Mouse (Mus musculus) limb, embryonic 15.5 days (tissue): ENCODE results near the gene Mrps35. TPM values are rescaled to one million over a fixed set of nuclear protein-coding genes. Genes with fewer than 3 reads are reported as not detected.
A peak's percentile ranks its signal among the peaks of the same experiment; 100 is the strongest.

ENCODE experiments used
- ATAC-seq: fragments of 200-750 bp; cut with Nextera tagmentation; 2 replicates; pipeline ENCODE4 v1.8.0; 2017; ENCODE audit warnings: low read depth, moderate TSS enrichment; ENCODE audit not compliant: insufficient number of reproducible peaks, low FRiP score, low TSS enrichment
- H3K27ac ChIP-seq: fragments of 300-500 bp; sonication (generic); 2 replicates; pipeline ENCODE4 v1.5.1; 2015; ENCODE audit warnings: moderate library complexity, mild to moderate bottlenecking, inconsistent platforms
- H3K27me3 ChIP-seq: fragments of 300-500 bp; sonication (generic); 2 replicates; pipeline ENCODE4 v1.6.1; 2015; ENCODE audit warnings: inconsistent platforms
- H3K36me3 ChIP-seq: fragments of 300-500 bp; sonication (generic); 2 replicates; pipeline ENCODE4 v1.6.1; 2015; ENCODE audit warnings: inconsistent platforms
- H3K4me1 ChIP-seq: fragments of 300-500 bp; sonication (generic); 2 replicates; pipeline ENCODE4 v1.6.1; 2015; ENCODE audit warnings: inconsistent platforms
- H3K4me2 ChIP-seq: fragments of 300-500 bp; sonication (generic); 2 replicates; pipeline ENCODE4 v1.6.1; 2015; ENCODE audit warnings: mild to moderate bottlenecking, inconsistent platforms
- H3K4me3 ChIP-seq: fragments of 300-500 bp; sonication (generic); 2 replicates; pipeline ENCODE4 v1.5.1; 2015; ENCODE audit warnings: mild to moderate bottlenecking, inconsistent platforms
- H3K9ac ChIP-seq: fragments of 300-500 bp; sonication (generic); 2 replicates; pipeline ENCODE4 v1.6.1; 2015; ENCODE audit warnings: inconsistent platforms
- H3K9me3 ChIP-seq: fragments of 300-500 bp; sonication (generic); 2 replicates; pipeline ENCODE4 v1.6.1; 2016; ENCODE audit warnings: inconsistent platforms
- whole genome bisulfite sequencing: fragments of 180-500 bp; shearing (Covaris S2); methylation state at CpG from one replicate; pipeline ENCODE4 v1.1.7; 2015; 5-methylcytosine and 5-hydroxymethylcytosine counted together
- polyA plus RNA-seq: library from polyadenylated mRNA; unstranded; fragments of >200 nt; fragmentation: Nextera tagmentation; extraction: Ambion mirVana; gene quantifications from 2 replicates; pipeline ENCODE4 v1.2.1, GENCODE M21; 2015

The Mrps35 gene
- polyA plus RNA-seq, 1 experiment from 2014 or later, result 78.9 TPM

- Histone ChIP-seq H3K4me3 (peak overlapping the region; percentile 85), H3K27ac (peak overlapping the region; percentile 89; the same call in 1 of the 2 replicates), H3K27me3 (no peaks in the 10 kb centered on the region), H3K4me1 (peaks cover 29% of the 10 kb centered on the region), H3K36me3 (peaks cover 3% of the 10 kb centered on the region; the same call in 1 of the 2 replicates), H3K9ac (peak overlapping the region; percentile 94), H3K9me3 (no peaks in the 10 kb centered on the region), H3K4me2 (peak overlapping the region; percentile 83)
- no peak for ATAC-seq
- 3% methylated on average over 15 of the region's 15 CpGs for WGBS
Measured at GRCm38 (mm10) chr6:147092136-147092535, 49.6 kb downstream of the Mrps35 start.

GRCm38 (mm10) chr6:147094771-147095170 is 52.2 kb downstream of the Mrps35 start:
- no peak overlapping the region for H3K4me3 ChIP-seq
- 75% methylated on average over 7 of the region's 7 CpGs for WGBS

GRCm38 (mm10) chr6:147096109-147096508 is 53.5 kb downstream of the Mrps35 start:
- no peak for ATAC-seq
- Histone ChIP-seq H3K36me3 (peaks cover 10% of the 10 kb centered on the region), H3K4me2 (no peak overlapping the region), H3K27me3 (no peaks in the 10 kb centered on the region), H3K9ac (no peak overlapping the region), H3K9me3 (no peaks in the 10 kb centered on the region), H3K4me3 (no peak overlapping the region), H3K27ac (no peak overlapping the region), H3K4me1 (peaks cover 26% of the 10 kb centered on the region)
- WGBS, result 91% methylated on average over 4 of the region's 4 CpGs

More at GRCm38 (mm10) chr6:147094771-147095170, 52.2 kb downstream of the Mrps35 start:
- Histone ChIP-seq H3K9me3 (no peaks in the 10 kb centered on the region), H3K4me1 (peaks cover 34% of the 10 kb centered on the region), H3K4me2 (no peak overlapping the region), H3K36me3 (peaks cover 3% of the 10 kb centered on the region; the same call in 1 of the 2 replicates), H3K27me3 (no peaks in the 10 kb centered on the region), H3K9ac (no peak overlapping the region), H3K27ac (no peak overlapping the region)
- ATAC-seq, result no peak

GRCm38 (mm10) chr6:147096934-147097333 is 54.4 kb downstream of the Mrps35 start:
- 60% methylated on average over 3 of the region's 3 CpGs for WGBS
- Histone ChIP-seq H3K4me1 (peaks cover 24% of the 10 kb centered on the region), H3K36me3 (peaks cover 15% of the 10 kb centered on the region), H3K4me2 (no peak overlapping the region), H3K27me3 (no peaks in the 10 kb centered on the region), H3K27ac (no peak overlapping the region), H3K4me3 (no peak overlapping the region), H3K9me3 (no peaks in the 10 kb centered on the region), H3K9ac (no peak overlapping the region)
- no peak for ATAC-seq

- Histone ChIP-seq H3K27me3 (no peaks in the 10 kb centered on the region), H3K4me1 (peaks cover 19% of the 10 kb centered on the region), H3K4me2 (no peak overlapping the region), H3K27ac (no peak overlapping the region), H3K9ac (no peak overlapping the region), H3K4me3 (no peak overlapping the region), H3K36me3 (peaks cover 15% of the 10 kb centered on the region), H3K9me3 (no peaks in the 10 kb centered on the region)
- no peak for ATAC-seq
- WGBS, result 42% methylated on average over 8 of the region's 8 CpGs
Measured at GRCm38 (mm10) chr6:147097346-147097929, 54.9 kb downstream of the Mrps35 start.

- H3K36me3 ChIP-seq, result peaks cover 28% of the 10 kb centered on the region
- H3K9me3 ChIP-seq, result no peaks in the 10 kb centered on the region
- H3K27ac ChIP-seq, result no peak overlapping the region
- ATAC-seq, result no peak
- H3K4me3 ChIP-seq, result no peak overlapping the region
- no peaks in the 10 kb centered on the region for H3K27me3 ChIP-seq
- WGBS, result 69% methylated on average over 19 of the region's 19 CpGs
- no peak overlapping the region for H3K4me2 ChIP-seq
- no peak overlapping the region for H3K9ac ChIP-seq
- H3K4me1 ChIP-seq, result peaks cover 7% of the 10 kb centered on the region; the same call in 1 of the 2 replicates
Measured at GRCm38 (mm10) chr6:147099458-147100277, 57.1 kb downstream of the Mrps35 start.

GRCm38 (mm10) chr6:147102293-147102692 is 59.7 kb downstream of the Mrps35 start:
- Histone ChIP-seq H3K9ac (no peak overlapping the region), H3K4me2 (no peak overlapping the region), H3K9me3 (no peaks in the 10 kb centered on the region), H3K27ac (no peak overlapping the region), H3K4me3 (no peak overlapping the region), H3K36me3 (peaks cover 42% of the 10 kb centered on the region), H3K27me3 (no peaks in the 10 kb centered on the region), H3K4me1 (peaks cover 3% of the 10 kb centered on the region; the same call in 1 of the 2 replicates)
- ATAC-seq, result no peak
- WGBS, result 87% methylated on average over 3 of the region's 3 CpGs

- Histone ChIP-seq H3K4me2 (no peak overlapping the region), H3K4me3 (no peak overlapping the region), H3K9me3 (no peaks in the 10 kb centered on the region), H3K9ac (no peak overlapping the region), H3K36me3 (peaks cover 63% of the 10 kb centered on the region), H3K27me3 (no peaks in the 10 kb centered on the region), H3K4me1 (no peaks in the 10 kb centered on the region), H3K27ac (no peak overlapping the region)
- no peak for ATAC-seq
- WGBS, result 93% methylated on average over 1 of the region's 1 CpGs
Measured at GRCm38 (mm10) chr6:147105529-147105928, 63.0 kb downstream of the Mrps35 start.

- ATAC-seq, result no peak
- no peak overlapping the region for H3K27ac ChIP-seq
- no peaks in the 10 kb centered on the region for H3K9me3 ChIP-seq
- no peak overlapping the region for H3K4me2 ChIP-seq
- no peaks in the 10 kb centered on the region for H3K4me1 ChIP-seq
- H3K9ac ChIP-seq, result no peak overlapping the region
- no peak overlapping the region for H3K4me3 ChIP-seq
- WGBS, result 92% methylated on average over 6 of the region's 6 CpGs
- H3K36me3 ChIP-seq, result peaks cover 59% of the 10 kb centered on the region
- H3K27me3 ChIP-seq, result no peaks in the 10 kb centered on the region
Measured at GRCm38 (mm10) chr6:147106716-147107115, 64.2 kb downstream of the Mrps35 start.

- H3K36me3 ChIP-seq, result peaks cover 55% of the 10 kb centered on the region
- WGBS, result 92% methylated on average over 7 of the region's 7 CpGs
- no peaks in the 10 kb centered on the region for H3K9me3 ChIP-seq
- ATAC-seq, result no peak
- no peaks in the 10 kb centered on the region for H3K4me1 ChIP-seq
- H3K4me2 ChIP-seq, result no peak overlapping the region
- H3K27ac ChIP-seq, result no peak overlapping the region
- no peak overlapping the region for H3K4me3 ChIP-seq
- H3K9ac ChIP-seq, result no peak overlapping the region
- no peaks in the 10 kb centered on the region for H3K27me3 ChIP-seq
Measured at GRCm38 (mm10) chr6:147109283-147109682, 66.7 kb downstream of the Mrps35 start.

GRCm38 (mm10) chr6:147116579-147116978 is 74.0 kb downstream of the Mrps35 start:
- Histone ChIP-seq H3K4me1 (no peaks in the 10 kb centered on the region), H3K4me2 (no peak overlapping the region), H3K9ac (no peak overlapping the region), H3K9me3 (no peaks in the 10 kb centered on the region), H3K27me3 (peaks cover 6% of the 10 kb centered on the region; the same call in 1 of the 2 replicates), H3K27ac (no peak overlapping the region), H3K36me3 (peaks cover 8% of the 10 kb centered on the region), H3K4me3 (no peak overlapping the region)
- ATAC-seq, result no peak
- 8% methylated on average over 10 of the region's 10 CpGs for WGBS

- Histone ChIP-seq H3K9ac (no peak overlapping the region), H3K27me3 (peaks cover 6% of the 10 kb centered on the region; the same call in 1 of the 2 replicates), H3K4me3 (no peak overlapping the region), H3K4me1 (no peaks in the 10 kb centered on the region), H3K4me2 (no peak overlapping the region), H3K36me3 (peaks cover 3% of the 10 kb centered on the region; the same call in 1 of the 2 replicates), H3K27ac (no peak overlapping the region), H3K9me3 (no peaks in the 10 kb centered on the region)
- WGBS, result 94% methylated on average over 7 of the region's 7 CpGs
- ATAC-seq, result no peak
Measured at GRCm38 (mm10) chr6:147117764-147118163, 75.2 kb downstream of the Mrps35 start.
